In the genomic region with DNA sequence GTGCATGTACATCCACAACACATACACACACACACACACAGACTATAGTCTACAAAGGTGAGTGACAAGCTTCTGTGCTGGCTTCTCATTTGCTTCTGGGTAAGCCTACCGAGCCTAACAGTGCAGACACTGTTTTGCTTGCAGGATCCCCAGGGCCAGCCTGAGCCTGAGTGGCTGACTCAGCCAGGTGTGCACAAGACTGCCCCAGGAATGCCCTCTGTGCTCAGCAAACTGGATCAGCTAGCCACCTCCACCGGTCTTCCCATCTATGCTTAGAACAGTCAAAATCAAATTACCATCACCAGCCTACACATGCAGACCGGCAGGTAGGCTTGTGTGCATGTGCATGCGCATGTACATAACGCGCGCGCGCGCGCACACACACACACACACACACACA, we compare ENCODE assay signal across 24 mouse cellular contexts.
DNase-seq lines count a peak whose midpoint lies in the region; ATAC-seq and TF ChIP-seq lines count a peak whose summit lies in the region.
"Had no signal": no experiment of that assay in that cellular context is flagged by ENCODE, and none has a peak within 500 bp of the region (broad histone marks: within the 10 kb centered on the region; RNA-seq: fewer than 3 reads in every experiment).

No protein-coding gene starts in this region.

- no peak for DNase-seq in heart, postnatal 4 days
- DNase-seq in urinary bladder, adult 18-20 months (ENCODE audit: low spot score in 2 of 2): peak; percentile 19 to 67
- DNase-seq in urinary bladder, postnatal 25 days (ENCODE audit: low spot score): no peak
- peak; percentile 36 for DNase-seq in stomach, postnatal 0 days (ENCODE audit: low spot score)
- no peak for DNase-seq in T-cell, adult 2 months (ENCODE audit: low spot score)
- DNase-seq: adrenal gland, postnatal 10 days; cerebellum, adult 8-10 months; cerebellum, postnatal 36 days; embryo, embryonic 11 days; gastrocnemius, postnatal 25 days; kidney, adult 2 months; kidney, postnatal 25 days; lung, adult 18-20 months; lung, postnatal 10 days; thymus, postnatal 14 days had no signal

- no peak for TF ChIP-seq EP300 in stomach, postnatal 0 days (optimal IDR thresholded peaks at IDR 0.05)

- H3K4me1 ChIP-seq in heart, embryonic 15.5 days (replicated peaks): peaks cover 23% of the 10 kb centered on the region
- H3K4me1 ChIP-seq in limb, embryonic 13.5 days: peaks cover 63% of the 10 kb centered on the region
- 0 out of 2 replicates have a peak, but pooled peaks cover 9% of the 10 kb centered on the region for H3K4me1 ChIP-seq in stomach, postnatal 0 days (replicated peaks; ENCODE audit: control insufficient read depth, insufficient read depth)

- no peak overlapping the region for H3K4me2 ChIP-seq in heart, embryonic 15.5 days
- H3K4me2 ChIP-seq in limb, embryonic 13.5 days (replicated peaks): no peak overlapping the region
- no peak overlapping the region for H3K4me2 ChIP-seq in stomach, postnatal 0 days (replicated peaks; ENCODE audit: low read depth)
- H3K4me2 ChIP-seq: heart, embryonic 12.5 days; hindbrain, embryonic 14.5 days; liver, embryonic 11.5 days; neural tube, embryonic 15.5 days had no signal

- WGBS in heart, embryonic 15.5 days: 94% methylated on average over 11 of the region's 11 CpGs
- WGBS in limb, embryonic 13.5 days: 86% methylated on average over 11 of the region's 11 CpGs
- WGBS in stomach, postnatal 0 days: 82% methylated on average over 11 of the region's 11 CpGs

- H3K4me3 ChIP-seq in heart, embryonic 15.5 days: no peak overlapping the region
- no peak overlapping the region for H3K4me3 ChIP-seq in limb, embryonic 13.5 days
- H3K4me3 ChIP-seq in stomach, postnatal 0 days (ENCODE audit: low read depth, low read length): no peak overlapping the region
- H3K4me3 ChIP-seq: heart, embryonic 12.5 days; midbrain, embryonic 10.5 days; neural tube, embryonic 15.5 days had no signal

- ATAC-seq in heart, embryonic 15.5 days (replicated peaks; ENCODE audit: insufficient number of reproducible peaks, insufficient read depth, low FRiP score, low read depth): no peak
- 0 out of 2 replicates have a peak, but pooled peaks have one; percentile 16 for ATAC-seq in limb, embryonic 13.5 days (ENCODE audit: low FRiP score, low read depth)
- peak; percentile 55 for ATAC-seq in stomach, postnatal 0 days (ENCODE audit: low FRiP score, low TSS enrichment)
- ATAC-seq: activated CD4-positive, CD25-positive, alpha-beta regulatory T cell, adult 4 months; inflammation-experienced regulatory T-cells, adult 6 months had no signal

- no peak overlapping the region for H3K9ac ChIP-seq in heart, embryonic 15.5 days
- H3K9ac ChIP-seq in limb, embryonic 13.5 days: no peak overlapping the region
- no peak overlapping the region for H3K9ac ChIP-seq in stomach, postnatal 0 days (ENCODE audit: low read length)
- H3K9ac ChIP-seq: heart, embryonic 12.5 days; hindbrain, embryonic 14.5 days; neural tube, embryonic 15.5 days had no signal

- H3K36me3 ChIP-seq in heart, embryonic 15.5 days: no peaks in the 10 kb centered on the region
- H3K36me3 ChIP-seq in limb, embryonic 13.5 days: peaks cover 20% of the 10 kb centered on the region
- H3K36me3 ChIP-seq in stomach, postnatal 0 days (ENCODE audit: control insufficient read depth, insufficient read depth, low read length): no peaks in the 10 kb centered on the region
- H3K36me3 ChIP-seq: heart, embryonic 12.5 days; neural tube, embryonic 15.5 days had no signal

- TF ChIP-seq CTCF in stomach, postnatal 0 days (IDR thresholded peaks at IDR 0.05; ENCODE audit: low read depth): no peak

- no peaks in the 10 kb centered on the region for H3K27me3 ChIP-seq in heart, embryonic 15.5 days
- H3K27me3 ChIP-seq in limb, embryonic 13.5 days: no peaks in the 10 kb centered on the region
- no peaks in the 10 kb centered on the region for H3K27me3 ChIP-seq in stomach, postnatal 0 days (ENCODE audit: control insufficient read depth, insufficient read depth, low read length)
- H3K27me3 ChIP-seq: heart, embryonic 12.5 days; neural tube, embryonic 15.5 days had no signal

- no peaks in the 10 kb centered on the region for H3K9me3 ChIP-seq in heart, embryonic 15.5 days (replicated peaks)
- no peaks in the 10 kb centered on the region for H3K9me3 ChIP-seq in limb, embryonic 13.5 days
- H3K9me3 ChIP-seq in stomach, postnatal 0 days (ENCODE audit: control insufficient read depth, low read length): no peaks in the 10 kb centered on the region
- H3K9me3 ChIP-seq: heart, embryonic 12.5 days; midbrain, embryonic 10.5 days; neural tube, embryonic 15.5 days had no signal

- H3K27ac ChIP-seq in heart, embryonic 15.5 days: 0 out of 2 replicates have a peak overlapping the region, but pooled peaks have one; percentile 37
- peak overlapping the region; percentile 44; the same call in 1 of the 2 replicates for H3K27ac ChIP-seq in limb, embryonic 13.5 days
- H3K27ac ChIP-seq in stomach, postnatal 0 days (replicated peaks): peak overlapping the region; percentile 63; the same call in 1 of the 2 replicates
- H3K27ac ChIP-seq: hindbrain, embryonic 14.5 days; midbrain, embryonic 10.5 days; neural tube, embryonic 15.5 days had no signal

Comparison
In these comparisons a context has a peak if more than half of its experiments do, and no peak if none do; other contexts are left out.
1. DNase-seq: peak in urinary bladder, adult 18-20 months (2 of 2) and stomach, postnatal 0 days (single experiment); none in heart, postnatal 4 days (single experiment), urinary bladder, postnatal 25 days (single experiment) and T-cell, adult 2 months (single experiment).
2. Peak in every context shown above with its lines, with median percentiles within 50 percentile points of each other: H3K27ac ChIP-seq.